Mouse (Mus musculus) erythroblast, embryonic 14.5 days (primary cell): Measurements from ENCODE around the gene Cox4i1. TPM values are rescaled to one million over a fixed set of nuclear protein-coding genes. Genes with fewer than 3 reads are reported as not detected.

Experiments used
- H3K27me3 ChIP-seq: 2 replicates; pipeline ENCODE4 v1.6.1; 2012; ENCODE audit warnings: inconsistent platforms; ENCODE audit not compliant: control insufficient read depth
- H3K36me3 ChIP-seq: 2 replicates; pipeline ENCODE4 v1.6.1; 2012; ENCODE audit warnings: mild to moderate bottlenecking, inconsistent platforms; ENCODE audit not compliant: control insufficient read depth
- H3K4me1 ChIP-seq: 2 replicates; pipeline ENCODE4 v1.6.1; 2012; ENCODE audit warnings: inconsistent platforms; ENCODE audit not compliant: control insufficient read depth
- H3K4me3 ChIP-seq: replicated peaks from 2 replicates; pipeline ENCODE3; 2012; ENCODE audit warnings: moderate library complexity, mild to moderate bottlenecking, inconsistent platforms
- H3K9me3 ChIP-seq: 2 replicates; pipeline ENCODE4 v1.6.1; 2012; ENCODE audit warnings: low read length, inconsistent platforms, mixed read lengths; ENCODE audit not compliant: control insufficient read depth
- GATA1 ChIP-seq: IDR thresholded peaks from 2 replicates; pipeline ENCODE4 v1.6.1; 2012; ENCODE audit warnings: low read length, inconsistent platforms, mixed read lengths
- TAL1 ChIP-seq: IDR thresholded peaks from 3 replicates; pipeline ENCODE4 v1.6.1; 2012; ENCODE audit warnings: low read length, inconsistent platforms, mixed read lengths
- polyA plus RNA-seq: library from polyadenylated mRNA; stranded (reverse); fragments of >175 nt; gene quantifications from 2 replicates; pipeline ENCODE4 v1.2.3, GENCODE M21; 2012

Cox4i1 gene
- polyA plus RNA-seq, 1 experiment, result 36.9 TPM

GRCm38 (mm10) chr8:120698426-120698825 is 30.4 kb downstream of the Cox4i1 start:
- H3K4me3 ChIP-seq, result no peak overlapping the region
- peaks cover 5% of the 10 kb centered on the region; the same call in 1 of the 2 replicates for H3K4me1 ChIP-seq
- no peaks in the 10 kb centered on the region for H3K9me3 ChIP-seq
- TF ChIP-seq TAL1 (no peak), GATA1 (no peak)
- no peaks in the 10 kb centered on the region for H3K27me3 ChIP-seq
- H3K36me3 ChIP-seq, result no peaks in the 10 kb centered on the region

GRCm38 (mm10) chr8:120699079-120699478 is 31.1 kb downstream of the Cox4i1 start:
- Histone ChIP-seq H3K9me3 (no peaks in the 10 kb centered on the region), H3K27me3 (no peaks in the 10 kb centered on the region), H3K4me1 (peaks cover 3% of the 10 kb centered on the region; the same call in 1 of the 2 replicates)

GRCm38 (mm10) chr8:120699565-120699964 is 31.5 kb downstream of the Cox4i1 start:
- Histone ChIP-seq H3K27me3 (no peaks in the 10 kb centered on the region), H3K36me3 (no peaks in the 10 kb centered on the region), H3K9me3 (no peaks in the 10 kb centered on the region), H3K4me3 (no peak overlapping the region), H3K4me1 (no peaks in the 10 kb centered on the region)
- TF ChIP-seq GATA1 (no peak), TAL1 (no peak)

More at GRCm38 (mm10) chr8:120699079-120699478, 31.1 kb downstream of the Cox4i1 start:
- no peaks in the 10 kb centered on the region for H3K36me3 ChIP-seq
- TF ChIP-seq TAL1 (no peak), GATA1 (no peak)
- H3K4me3 ChIP-seq, result no peak overlapping the region

GRCm38 (mm10) chr8:120700053-120700452 is 32.0 kb downstream of the Cox4i1 start:
- Histone ChIP-seq H3K4me1 (no peaks in the 10 kb centered on the region), H3K36me3 (no peaks in the 10 kb centered on the region), H3K4me3 (no peak overlapping the region), H3K9me3 (no peaks in the 10 kb centered on the region), H3K27me3 (no peaks in the 10 kb centered on the region)
- no peak for TF ChIP-seq GATA1
- no peak for TF ChIP-seq TAL1

- no peak for TF ChIP-seq TAL1
- TF ChIP-seq GATA1, result no peak
- Histone ChIP-seq H3K36me3 (no peaks in the 10 kb centered on the region), H3K4me1 (no peaks in the 10 kb centered on the region), H3K27me3 (0 out of 2 replicates have a peak, but pooled peaks cover 2% of the 10 kb centered on the region), H3K4me3 (no peak overlapping the region), H3K9me3 (no peaks in the 10 kb centered on the region)
Observed at GRCm38 (mm10) chr8:120701758-120702465, 33.9 kb downstream of the Cox4i1 start.

- no peaks in the 10 kb centered on the region for H3K4me1 ChIP-seq
- no peak for TF ChIP-seq TAL1
- TF ChIP-seq GATA1, result no peak
- H3K4me3 ChIP-seq, result no peak overlapping the region
- H3K9me3 ChIP-seq, result no peaks in the 10 kb centered on the region
- H3K27me3 ChIP-seq, result 0 out of 2 replicates have a peak, but pooled peaks cover 2% of the 10 kb centered on the region
- H3K36me3 ChIP-seq, result no peaks in the 10 kb centered on the region
Observed at GRCm38 (mm10) chr8:120704203-120704602, 36.2 kb downstream of the Cox4i1 start.

GRCm38 (mm10) chr8:120705163-120705562 is 37.1 kb downstream of the Cox4i1 start:
- 0 out of 2 replicates have a peak, but pooled peaks cover 2% of the 10 kb centered on the region for H3K27me3 ChIP-seq
- H3K9me3 ChIP-seq, result no peaks in the 10 kb centered on the region
- H3K4me3 ChIP-seq, result no peak overlapping the region
- no peaks in the 10 kb centered on the region for H3K36me3 ChIP-seq
- H3K4me1 ChIP-seq, result no peaks in the 10 kb centered on the region
- TF ChIP-seq GATA1 (no peak), TAL1 (no peak)

GRCm38 (mm10) chr8:120706193-120706592 is 38.2 kb downstream of the Cox4i1 start:
- Histone ChIP-seq H3K36me3 (no peaks in the 10 kb centered on the region), H3K27me3 (0 out of 2 replicates have a peak, but pooled peaks cover 2% of the 10 kb centered on the region), H3K9me3 (no peaks in the 10 kb centered on the region), H3K4me1 (no peaks in the 10 kb centered on the region), H3K4me3 (no peak overlapping the region)
- no peak for TF ChIP-seq TAL1
- no peak for TF ChIP-seq GATA1

- no peak overlapping the region for H3K4me3 ChIP-seq
- TF ChIP-seq GATA1 (no peak), TAL1 (no peak)
- H3K4me1 ChIP-seq, result no peaks in the 10 kb centered on the region
- H3K9me3 ChIP-seq, result no peaks in the 10 kb centered on the region
- H3K27me3 ChIP-seq, result 0 out of 2 replicates have a peak, but pooled peaks cover 2% of the 10 kb centered on the region
- no peaks in the 10 kb centered on the region for H3K36me3 ChIP-seq
Observed at GRCm38 (mm10) chr8:120709176-120709575, 41.2 kb downstream of the Cox4i1 start.
